Mouse (Mus musculus) neural tube, embryonic 15.5 days (tissue): ENCODE measurements around the gene Cdk12. TPM values are rescaled to one million over a fixed set of nuclear protein-coding genes. Genes with fewer than 3 reads are reported as not detected.
A peak's percentile ranks its signal among the peaks of the same experiment; 100 is the strongest.
"Not testable (repeated sequence)": the region's sequence is repeated elsewhere in the genome, so short reads cannot be mapped to it uniquely, and the experiment has no call there.

Experiments used
- ATAC-seq: fragments of 200-750 bp; cut with Nextera tagmentation; 2 replicates; pipeline ENCODE4 v1.8.0; 2017; ENCODE audit warnings: mild to moderate bottlenecking, moderate TSS enrichment, moderate library complexity; ENCODE audit not compliant: low FRiP score
- H3K27ac ChIP-seq: fragments of 300-500 bp; sonication (generic); replicated peaks from 2 replicates; pipeline ENCODE4 v1.5.1; 2015; ENCODE audit warnings: mild to moderate bottlenecking, inconsistent platforms
- H3K27me3 ChIP-seq: fragments of 300-500 bp; sonication (generic); replicated peaks from 2 replicates; pipeline ENCODE4 v1.6.1; 2015; ENCODE audit warnings: inconsistent platforms
- H3K36me3 ChIP-seq: fragments of 300-500 bp; sonication (generic); 2 replicates; pipeline ENCODE4 v1.6.1; 2015; ENCODE audit warnings: inconsistent platforms
- H3K4me1 ChIP-seq: fragments of 300-500 bp; sonication (generic); 2 replicates; pipeline ENCODE4 v1.6.1; 2015; ENCODE audit warnings: inconsistent platforms
- H3K4me2 ChIP-seq: fragments of 300-500 bp; sonication (generic); 2 replicates; pipeline ENCODE4 v1.6.1; 2015; ENCODE audit warnings: inconsistent platforms, mild to moderate bottlenecking, moderate library complexity
- H3K4me3 ChIP-seq: fragments of 300-500 bp; sonication (generic); replicated peaks from 2 replicates; pipeline ENCODE4 v1.5.1; 2015; ENCODE audit warnings: mild to moderate bottlenecking, inconsistent platforms
- H3K9ac ChIP-seq: fragments of 300-500 bp; sonication (generic); replicated peaks from 2 replicates; pipeline ENCODE4 v1.6.1; 2015; ENCODE audit warnings: mild to moderate bottlenecking, inconsistent platforms
- H3K9me3 ChIP-seq: fragments of 300-500 bp; sonication (generic); replicated peaks from 2 replicates; pipeline ENCODE4 v1.6.1; 2016; ENCODE audit warnings: inconsistent platforms
- whole genome bisulfite sequencing: fragments of 180-500 bp; shearing (Covaris S2); methylation state at CpG from one replicate; pipeline ENCODE4 v1.1.7; 2015; ENCODE audit warnings: mixed read lengths; 5-methylcytosine and 5-hydroxymethylcytosine counted together
- polyA plus RNA-seq: library from polyadenylated mRNA; unstranded; fragments of >200 nt; fragmentation: Nextera tagmentation; extraction: Ambion mirVana; gene quantifications from 2 replicates; pipeline ENCODE4 v1.2.1, GENCODE M21; 2015

Gene Cdk12
- 7.1 and 7.2 TPM in 2 replicates for polyA plus RNA-seq

DNA sequence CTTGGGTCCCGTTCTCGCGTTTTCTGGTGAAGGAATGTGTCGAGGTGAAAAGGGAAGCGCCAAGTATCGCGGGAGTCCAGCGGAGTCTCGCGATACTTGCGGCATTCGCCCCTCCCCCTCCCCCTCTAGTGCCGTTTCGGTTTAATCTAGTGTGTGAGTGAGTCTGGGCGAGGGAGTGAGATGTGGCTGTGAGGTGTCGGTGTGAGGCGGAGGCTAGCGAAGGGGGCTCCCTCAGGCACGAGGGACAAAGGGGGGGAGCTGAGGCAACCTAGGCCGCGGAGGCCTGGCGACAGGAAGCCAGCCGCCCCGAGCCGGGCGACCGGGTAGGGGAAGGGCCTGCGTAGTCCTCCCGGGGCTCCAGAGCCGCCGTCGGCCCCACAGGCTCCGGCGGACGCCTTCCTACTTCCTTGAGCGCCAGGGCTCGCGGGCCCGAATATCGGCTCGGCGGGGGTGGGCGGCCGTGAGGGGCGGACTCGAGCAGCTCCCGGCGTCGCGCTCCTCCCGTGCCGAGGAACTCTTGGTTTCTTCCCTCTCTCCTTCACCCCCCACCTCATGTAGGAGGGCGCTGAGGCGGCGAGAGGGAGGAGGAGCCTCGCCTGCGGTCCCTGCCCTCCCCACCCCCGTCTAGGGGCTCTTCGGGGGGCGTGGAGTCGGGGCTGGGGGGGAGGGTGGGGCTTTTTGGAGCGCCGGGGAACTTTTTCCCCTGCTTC lies at the start of gene Cdk12:
Cdk12 (plus strand) TSS at position 419 of the 710 bp plus-strand sequence.
- Histone ChIP-seq H3K27ac (peak within 1 kb of the TSS; percentile 100), H3K4me2 (peak within 1 kb of the TSS; percentile 98), H3K27me3 (no peaks in the 10 kb centered on the region), H3K9ac (peak within 1 kb of the TSS; percentile 98), H3K36me3 (no peaks in the 10 kb centered on the region), H3K4me3 (peak within 1 kb of the TSS; percentile 100), H3K4me1 (peaks cover 30% of the 10 kb centered on the region), H3K9me3 (no peaks in the 10 kb centered on the region)
- peak; percentile 95 for ATAC-seq
- WGBS, result under 1% methylated on average over 55 of the region's 63 CpGs

- ATAC-seq, result no peak
- Histone ChIP-seq H3K4me3 (no peak overlapping the region), H3K9ac (no peak overlapping the region), H3K4me2 (no peak overlapping the region), H3K27ac (no peak overlapping the region), H3K9me3 (no peaks in the 10 kb centered on the region), H3K36me3 (peaks cover 56% of the 10 kb centered on the region), H3K4me1 (peaks cover 3% of the 10 kb centered on the region; the same call in 1 of the 2 replicates), H3K27me3 (no peaks in the 10 kb centered on the region)
- WGBS, result 88% methylated on average over 6 of the region's 6 CpGs
These were observed 47.8 kb upstream of the Cdk12 start for GRCm38 (mm10) chr11:98155094-98155493.

- ATAC-seq, result no peak
- no peaks in the 10 kb centered on the region for H3K4me1 ChIP-seq
- H3K9ac ChIP-seq, result no peak overlapping the region
- no peak overlapping the region for H3K27ac ChIP-seq
- H3K4me2 ChIP-seq, result no peak overlapping the region
- H3K4me3 ChIP-seq, result no peak overlapping the region
- H3K27me3 ChIP-seq, result no peaks in the 10 kb centered on the region
- peaks cover 70% of the 10 kb centered on the region for H3K36me3 ChIP-seq
- 89% methylated on average over 1 of the region's 1 CpGs for WGBS
- no peaks in the 10 kb centered on the region for H3K9me3 ChIP-seq
These were observed 34.5 kb upstream of the Cdk12 start for GRCm38 (mm10) chr11:98168400-98168799.

- WGBS, result 95% methylated on average over 3 of the region's 3 CpGs
- not testable (repeated sequence) for H3K9me3 ChIP-seq, H3K9ac ChIP-seq, ATAC-seq, H3K4me1 ChIP-seq, H3K4me2 ChIP-seq, H3K27me3 ChIP-seq, H3K27ac ChIP-seq, H3K4me3 ChIP-seq
- H3K36me3 ChIP-seq, result peaks cover 68% of the 10 kb centered on the region
These were observed 20.7 kb upstream of the Cdk12 start for GRCm38 (mm10) chr11:98182149-98182548.

- H3K4me2 ChIP-seq, result no peak overlapping the region
- H3K27ac ChIP-seq, result no peak overlapping the region
- H3K9ac ChIP-seq, result no peak overlapping the region
- peaks cover 22% of the 10 kb centered on the region for H3K4me1 ChIP-seq
- ATAC-seq, result no peak
- WGBS, result 94% methylated on average over 9 of the region's 9 CpGs
- H3K9me3 ChIP-seq, result no peaks in the 10 kb centered on the region
- peaks cover 47% of the 10 kb centered on the region for H3K36me3 ChIP-seq
- no peaks in the 10 kb centered on the region for H3K27me3 ChIP-seq
- no peak overlapping the region for H3K4me3 ChIP-seq
These were observed 15.0 kb upstream of the Cdk12 start for GRCm38 (mm10) chr11:98187640-98188395.

GRCm38 (mm10) chr11:98190820-98191219 lies 12.0 kb upstream of the Cdk12 start:
- Histone ChIP-seq H3K36me3 (peaks cover 25% of the 10 kb centered on the region), H3K27me3 (no peaks in the 10 kb centered on the region), H3K27ac (no peak overlapping the region), H3K4me3 (no peak overlapping the region), H3K9me3 (no peaks in the 10 kb centered on the region), H3K9ac (no peak overlapping the region), H3K4me1 (peaks cover 25% of the 10 kb centered on the region), H3K4me2 (no peak overlapping the region)
- no peak for ATAC-seq
- 86% methylated on average over 5 of the region's 5 CpGs for WGBS

- Histone ChIP-seq H3K27me3 (no peaks in the 10 kb centered on the region), H3K27ac (peak within 1 kb of the TSS; percentile 95), H3K4me2 (peak within 1 kb of the TSS; percentile 69), H3K36me3 (peaks cover 13% of the 10 kb centered on the region), H3K9me3 (no peaks in the 10 kb centered on the region), H3K4me3 (peak within 1 kb of the TSS; percentile 70), H3K4me1 (peaks cover 25% of the 10 kb centered on the region), H3K9ac (peak within 1 kb of the TSS; percentile 86)
- WGBS, result under 1% methylated on average over 52 of the region's 53 CpGs
- peak; percentile 96 for ATAC-seq
These were observed 9.7 kb upstream of the Cdk12 start, which contains the start of gene Med1 for GRCm38 (mm10) chr11:98192901-98193805. Gene Med1 (minus strand): TSS chr11:98193293.

DNA sequence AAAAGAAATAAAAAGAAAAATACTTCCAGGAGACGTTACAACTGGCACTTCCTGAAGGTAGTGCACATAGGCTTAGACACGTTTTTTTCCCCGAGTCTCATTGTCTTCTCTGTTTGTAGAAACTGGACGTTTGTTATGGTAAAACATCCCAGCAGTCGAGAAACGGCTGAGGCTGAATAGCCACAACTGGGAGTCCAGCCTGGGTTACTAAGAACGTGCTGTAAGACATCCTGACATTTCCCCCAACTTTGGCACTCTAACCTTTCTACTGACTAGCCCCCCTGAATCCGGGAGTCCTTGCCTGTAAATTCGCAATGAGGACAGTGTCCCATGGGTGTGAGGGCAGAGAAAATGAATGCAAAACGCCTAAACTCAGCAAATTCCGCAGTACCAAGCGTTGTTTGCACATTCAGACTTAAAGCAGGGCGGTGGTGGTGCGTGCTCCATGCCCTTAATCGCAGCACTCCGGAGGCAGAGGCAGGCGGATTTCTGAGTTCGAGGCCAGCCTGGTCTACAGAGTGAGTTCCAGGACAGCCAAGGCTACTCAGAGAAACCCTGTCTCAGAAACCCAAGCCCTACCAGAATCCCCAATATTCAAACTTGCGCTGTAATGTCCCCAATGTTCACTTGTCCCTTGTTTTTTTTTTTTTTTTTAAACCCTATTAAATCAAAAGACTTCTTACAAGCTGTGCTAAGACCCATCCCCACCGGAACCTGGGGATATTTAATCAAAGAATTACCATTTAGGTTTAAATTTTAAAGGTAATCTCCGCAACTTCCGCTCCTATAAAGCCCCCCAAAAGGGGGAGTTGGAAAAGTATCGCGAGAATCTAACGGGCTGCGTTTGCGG lies 843 bp upstream of the Cdk12 start:
- Histone ChIP-seq H3K9ac (peak overlapping the region; percentile 59), H3K4me2 (peak overlapping the region; percentile 83), H3K36me3 (no peaks in the 10 kb centered on the region), H3K27me3 (no peaks in the 10 kb centered on the region), H3K4me3 (peak overlapping the region; percentile 100), H3K9me3 (no peaks in the 10 kb centered on the region), H3K4me1 (peaks cover 24% of the 10 kb centered on the region), H3K27ac (peak overlapping the region; percentile 100)
- ATAC-seq, result 0 out of 2 replicates have a peak, but pooled peaks have one; percentile 2
- 2% methylated on average over 27 of the region's 27 CpGs for WGBS

GRCm38 (mm10) chr11:98203351-98203911 lies 572 bp downstream of the Cdk12 start:
- peak overlapping the region; percentile 98 for H3K4me2 ChIP-seq
- WGBS, result under 1% methylated on average over 37 of the region's 37 CpGs
- ATAC-seq, result peak; percentile 45
- H3K27me3 ChIP-seq, result no peaks in the 10 kb centered on the region
- H3K36me3 ChIP-seq, result no peaks in the 10 kb centered on the region
- peak overlapping the region; percentile 100 for H3K4me3 ChIP-seq
- H3K9ac ChIP-seq, result peak overlapping the region; percentile 98
- peak overlapping the region; percentile 100 for H3K27ac ChIP-seq
- H3K4me1 ChIP-seq, result peaks cover 36% of the 10 kb centered on the region
- no peaks in the 10 kb centered on the region for H3K9me3 ChIP-seq

GRCm38 (mm10) chr11:98203931-98204421 lies 1.1 kb downstream of the Cdk12 start:
- H3K9me3 ChIP-seq, result no peaks in the 10 kb centered on the region
- H3K4me1 ChIP-seq, result peaks cover 38% of the 10 kb centered on the region
- H3K27ac ChIP-seq, result peak overlapping the region; percentile 100; the same call in 1 of the 2 replicates
- H3K4me2 ChIP-seq, result peak overlapping the region; percentile 98
- peak overlapping the region; percentile 98 for H3K9ac ChIP-seq
- no peaks in the 10 kb centered on the region for H3K27me3 ChIP-seq
- under 1% methylated on average over 16 of the region's 16 CpGs for WGBS
- H3K4me3 ChIP-seq, result peak overlapping the region; percentile 100
- peaks cover 2% of the 10 kb centered on the region for H3K36me3 ChIP-seq
- no peak for ATAC-seq
